Mouse (Mus musculus) lung, adult 18-20 months (tissue): Measurements from ENCODE around the gene Sebox.

ENCODE experiments used
- DNase-seq, 2 experiments: peaks; one replicate each; pipeline ENCODE4 v3.0.0; 2022; ENCODE audit warnings: mixed read lengths in 2 of 2

Gene Sebox

DNA sequence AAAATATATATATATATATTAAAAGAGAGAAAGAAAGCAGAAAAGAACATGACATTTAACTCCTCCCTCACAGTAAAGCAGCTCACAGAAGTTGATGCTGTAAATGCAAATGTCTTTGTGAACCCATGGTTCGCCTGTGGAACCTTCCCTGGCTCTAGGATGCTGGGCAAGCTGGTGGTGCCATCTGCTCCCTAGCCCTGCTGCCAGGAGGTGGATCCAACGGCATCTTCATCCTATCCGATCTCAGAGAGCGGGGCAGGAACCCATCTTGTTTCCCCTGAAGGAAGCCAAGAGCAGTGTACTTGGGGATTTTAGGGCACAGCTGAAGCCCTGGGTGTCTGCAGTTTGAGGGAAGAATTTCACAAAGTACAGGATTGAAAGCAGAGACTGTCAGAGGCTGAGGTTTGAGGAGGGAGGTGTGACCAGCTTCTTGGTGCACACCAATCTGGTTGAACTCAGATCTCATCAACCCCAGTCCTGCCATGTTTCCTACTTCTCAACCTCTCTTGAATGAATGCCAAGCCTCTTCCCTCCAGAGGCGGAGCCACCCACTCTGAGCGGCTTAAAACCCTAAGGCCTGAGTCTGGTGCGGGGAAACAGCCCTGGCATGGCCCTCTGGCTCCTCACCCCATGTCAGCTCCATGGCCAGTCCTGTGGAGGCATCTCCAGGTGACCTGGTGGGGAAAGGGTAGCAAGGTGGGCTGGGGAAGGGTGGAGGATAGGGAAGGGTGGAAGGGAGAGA, at the start of gene Sebox:
Sebox (plus strand) TSS at position 539 of the 742 bp plus-strand sequence.
- no peak for DNase-seq

DNA sequence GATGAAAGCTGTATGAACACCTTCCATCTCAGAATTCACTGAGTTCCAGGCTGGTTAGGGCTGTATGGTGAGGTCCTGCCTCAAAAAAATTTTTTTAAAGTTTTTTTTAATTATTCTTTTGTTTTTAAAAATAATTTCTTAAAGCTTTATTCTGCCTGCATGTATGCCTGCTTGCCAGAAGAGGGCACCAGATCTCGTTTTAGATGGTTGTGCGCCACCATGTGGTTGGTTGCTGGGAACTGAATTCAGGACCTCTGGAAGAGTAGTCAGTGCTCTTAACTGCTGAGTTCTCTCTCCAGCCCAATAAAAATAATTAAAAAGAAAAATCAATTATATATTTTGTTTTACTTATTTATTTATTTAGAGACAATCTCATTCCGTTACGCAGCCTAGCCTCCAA, 49.6 kb upstream of the Sebox start:
- peak; percentile 64 to 67 for DNase-seq

DNA sequence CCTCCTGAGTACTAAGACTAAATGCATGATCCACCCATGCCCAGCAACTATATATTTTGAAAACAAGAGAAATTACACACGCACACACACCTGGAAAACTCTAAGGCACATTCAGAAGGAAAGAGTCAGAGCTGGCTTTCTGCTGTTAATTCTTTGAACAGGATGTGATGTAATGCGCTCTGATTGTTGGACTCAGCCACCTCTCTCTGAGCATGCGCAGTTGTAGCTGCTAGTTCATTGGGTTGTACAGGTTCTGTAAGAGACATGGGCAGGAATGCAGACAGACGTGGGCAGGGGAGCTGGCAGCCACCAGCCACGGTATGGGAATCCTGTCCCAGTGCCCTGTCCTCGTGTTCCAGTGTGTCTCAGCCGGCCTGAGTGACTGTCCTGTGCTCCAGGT, 49.0 kb upstream of the Sebox start:
- DNase-seq: no peak

DNA sequence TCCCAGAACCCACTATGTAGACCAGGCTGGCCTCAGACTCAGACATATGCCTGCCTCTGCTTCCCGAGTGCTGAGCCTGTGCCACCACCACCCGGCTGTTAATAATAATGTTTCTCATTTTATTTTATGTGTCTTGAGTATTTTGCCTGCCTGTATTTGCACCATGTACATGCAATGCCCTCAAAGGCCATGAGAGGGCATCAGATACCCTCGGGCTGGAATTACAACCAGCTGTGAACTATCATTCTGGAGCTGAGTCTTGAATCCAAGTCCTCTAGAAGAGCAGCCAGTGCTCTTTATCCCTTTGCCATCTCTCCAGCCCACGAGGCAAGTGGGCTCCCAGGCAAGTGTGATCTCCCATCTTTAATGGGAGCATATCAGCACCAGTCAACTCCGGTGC, 47.9 kb upstream of the Sebox start:
- peak; percentile 29 to 32 for DNase-seq

DNA sequence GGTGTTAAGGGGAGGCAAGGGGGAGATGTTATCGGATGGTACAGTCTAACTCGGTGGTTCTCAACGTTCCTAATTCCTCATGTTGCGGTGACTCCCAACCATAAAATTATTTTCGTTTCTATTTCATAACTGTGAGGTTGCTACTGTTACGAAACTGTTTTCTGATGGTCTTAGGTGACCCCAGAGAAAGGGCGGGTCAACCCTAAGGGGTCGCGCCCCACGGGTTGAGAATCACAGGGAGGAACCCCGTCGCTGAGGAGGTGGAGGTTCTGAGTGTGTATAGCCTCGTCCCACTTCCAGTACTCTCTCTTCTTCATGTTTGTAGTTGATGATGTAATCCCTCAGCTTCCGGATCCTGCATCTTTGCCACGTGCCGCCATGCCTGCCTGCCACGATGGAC, 44.5 kb upstream of the Sebox start:
- DNase-seq: no peak

DNA sequence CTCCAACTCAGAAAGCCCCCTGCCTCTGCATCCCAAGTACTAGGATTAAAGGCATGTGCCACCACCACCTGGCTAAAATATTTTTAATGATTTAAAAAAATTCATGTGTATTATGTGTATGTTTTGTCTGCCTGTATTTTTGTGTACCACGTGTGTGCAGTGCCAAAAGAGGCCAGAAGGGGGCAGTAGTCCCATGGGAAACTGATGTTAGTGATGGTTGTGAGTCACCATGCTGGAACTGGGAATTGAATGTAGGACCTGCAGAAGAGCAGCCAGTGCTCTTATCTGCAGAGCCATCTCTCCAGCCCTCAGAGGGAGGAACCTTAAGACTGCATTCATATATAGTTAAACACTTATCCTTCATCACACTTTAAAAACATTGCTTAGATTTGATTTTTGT, 41.4 kb upstream of the Sebox start:
- no peak for DNase-seq

DNA sequence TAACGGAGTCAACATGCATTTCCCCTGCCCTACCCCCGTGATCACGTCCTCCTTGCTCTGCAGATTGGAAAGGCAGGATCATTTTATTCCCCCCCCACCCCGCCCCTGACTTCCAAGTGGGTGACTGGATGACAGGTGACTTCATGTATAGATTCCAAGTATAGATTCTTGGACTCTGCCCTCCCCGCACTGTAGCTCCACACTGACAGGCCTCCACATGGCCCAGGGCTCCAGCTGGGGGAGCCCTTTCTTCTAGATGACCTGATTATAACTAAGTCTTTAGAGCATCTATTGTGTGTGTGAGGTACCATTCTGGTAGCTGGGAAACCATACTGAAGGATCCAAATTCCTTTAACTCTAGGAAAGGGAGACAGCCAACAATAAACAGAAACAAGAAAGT, 40.6 kb upstream of the Sebox start:
- no peak for DNase-seq

DNA sequence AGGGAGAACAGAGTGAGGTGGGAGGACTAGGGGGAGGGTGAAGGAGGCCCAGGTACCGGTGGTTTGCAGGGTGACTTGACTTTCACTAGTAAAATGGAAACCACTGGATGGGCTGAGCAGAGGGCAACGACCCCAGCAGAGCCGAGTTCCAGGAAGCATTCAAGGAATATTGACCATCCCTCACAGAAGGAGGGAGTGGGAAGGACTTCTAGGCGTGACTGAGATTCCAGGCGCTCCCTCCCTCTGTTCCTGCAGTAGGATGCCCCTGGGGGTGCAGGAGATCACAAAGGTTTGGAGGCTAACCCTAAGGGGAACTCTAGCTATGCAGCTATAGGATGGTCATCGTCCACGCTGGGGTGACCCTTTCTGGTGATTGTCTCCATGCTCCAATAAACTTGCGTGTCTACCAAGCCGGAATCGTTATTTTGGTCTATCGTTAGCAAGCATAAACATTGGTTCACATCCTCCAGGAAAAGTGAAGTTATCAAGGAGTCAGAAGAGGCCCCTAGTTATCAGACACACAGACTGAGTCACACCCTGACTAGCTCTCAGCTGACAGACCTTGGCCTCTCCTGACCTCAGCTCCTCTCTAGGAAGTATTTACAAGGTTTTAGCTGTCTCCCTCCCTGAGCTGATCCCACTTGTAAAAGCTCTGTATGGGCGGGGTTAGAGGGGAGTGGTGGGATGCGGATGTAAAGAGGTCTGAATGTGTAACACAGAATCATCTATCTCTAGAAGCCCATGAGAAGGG, 39.8 kb upstream of the Sebox start:
- no peak for DNase-seq

DNA sequence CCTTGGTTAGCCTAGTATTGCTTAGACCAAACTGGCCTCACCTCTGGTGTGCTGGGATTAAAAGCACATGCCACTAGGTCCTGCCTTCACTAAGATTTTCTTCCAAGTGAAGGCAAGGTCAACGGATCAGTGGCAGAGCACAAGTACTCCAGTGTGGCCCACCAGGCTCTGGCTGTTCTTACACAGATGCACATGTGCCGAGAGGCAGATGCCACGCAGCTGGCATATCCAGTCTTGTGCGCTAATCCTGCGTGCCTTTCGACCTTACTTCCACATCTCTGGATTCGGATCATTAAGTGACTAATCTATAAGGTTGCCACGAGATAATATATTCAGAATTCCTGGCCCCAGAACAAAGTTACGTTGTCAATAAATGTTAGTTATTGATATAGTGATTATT, 38.1 kb upstream of the Sebox start:
- DNase-seq: no peak

DNA sequence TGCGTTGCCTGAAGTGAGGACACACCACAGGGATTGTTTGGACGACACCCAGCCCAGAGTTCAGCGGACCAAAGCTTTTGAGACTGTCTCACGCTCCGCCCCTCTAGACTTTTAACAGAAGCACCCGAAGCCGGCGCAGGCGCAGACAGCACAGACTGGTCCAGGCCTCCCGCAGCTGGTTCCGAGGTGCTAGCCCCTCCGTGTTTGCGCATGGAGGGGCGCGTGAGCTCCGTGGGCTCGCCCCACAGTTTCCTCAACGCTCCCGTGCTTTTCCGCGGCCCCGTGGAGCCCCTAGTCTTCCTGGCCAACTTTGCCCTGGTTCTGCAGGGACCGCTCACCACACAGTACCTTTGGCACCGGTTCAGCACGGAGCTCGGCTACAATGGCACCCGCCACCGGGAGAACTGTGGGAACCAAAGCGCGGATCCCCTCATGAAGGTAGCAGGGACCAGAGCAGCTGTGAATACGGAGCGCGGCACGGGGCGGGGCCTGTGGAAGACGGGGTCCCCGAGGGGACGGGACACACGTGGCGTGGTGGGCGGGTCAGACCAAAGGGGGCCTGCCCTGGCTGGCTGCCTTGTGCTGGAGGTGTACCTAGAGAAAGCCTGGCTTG, 37.6 kb upstream of the Sebox start, which contains the start of gene Slc46a1:
Slc46a1 (plus strand) TSS at position 130 of the 613 bp plus-strand sequence.
- DNase-seq: peak; percentile 81 to 86

DNA sequence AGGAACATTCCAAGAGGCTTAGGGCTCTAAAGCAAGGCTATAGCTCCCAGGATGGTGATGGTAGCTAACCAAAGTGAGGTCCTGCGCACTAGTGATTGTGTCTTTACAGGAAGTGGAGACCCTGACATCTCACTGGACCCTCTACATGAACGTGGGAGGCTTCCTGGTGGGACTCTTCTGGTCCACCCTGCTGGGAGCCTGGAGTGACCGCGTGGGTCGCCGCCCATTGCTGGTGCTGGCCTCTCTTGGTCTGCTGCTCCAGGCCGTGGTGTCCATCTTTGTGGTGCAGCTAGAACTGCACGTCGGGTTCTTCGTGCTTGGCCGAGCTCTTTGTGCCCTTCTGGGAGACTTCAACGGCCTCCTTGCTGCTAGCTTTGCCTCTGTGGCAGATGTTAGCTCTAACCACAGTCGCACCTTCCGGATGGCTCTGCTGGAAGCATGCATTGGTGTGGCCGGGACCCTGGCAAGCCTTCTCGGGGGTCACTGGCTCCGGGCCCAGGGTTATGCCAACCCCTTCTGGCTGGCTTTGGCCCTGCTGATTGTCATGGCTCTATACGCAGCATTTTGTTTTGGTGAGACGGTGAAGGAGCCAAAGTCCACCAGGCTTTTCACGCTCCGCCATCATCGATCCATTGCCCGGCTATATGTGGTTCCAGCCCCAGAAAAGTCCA, 36.9 kb upstream of the Sebox start:
- no peak for DNase-seq

DNA sequence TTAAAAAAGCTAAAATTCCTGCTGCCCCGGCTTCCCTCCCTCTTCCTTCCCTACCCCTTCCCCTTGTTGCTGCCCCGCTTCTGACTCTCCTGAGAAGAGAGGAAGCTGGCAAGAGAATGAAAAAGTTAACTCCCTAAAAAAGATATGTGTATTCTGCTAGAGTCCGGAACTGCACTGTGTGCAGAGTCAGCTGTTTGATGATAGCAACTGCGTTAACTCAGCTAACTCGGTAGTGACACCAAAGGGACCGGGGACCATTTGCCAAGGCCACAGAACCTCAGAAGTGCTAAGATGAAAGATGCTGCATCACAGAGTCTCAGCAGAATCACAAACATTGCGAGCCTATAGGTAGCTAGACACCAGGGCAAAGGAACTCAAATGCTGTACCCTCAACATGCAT, 35.7 kb upstream of the Sebox start:
- DNase-seq: no peak

DNA sequence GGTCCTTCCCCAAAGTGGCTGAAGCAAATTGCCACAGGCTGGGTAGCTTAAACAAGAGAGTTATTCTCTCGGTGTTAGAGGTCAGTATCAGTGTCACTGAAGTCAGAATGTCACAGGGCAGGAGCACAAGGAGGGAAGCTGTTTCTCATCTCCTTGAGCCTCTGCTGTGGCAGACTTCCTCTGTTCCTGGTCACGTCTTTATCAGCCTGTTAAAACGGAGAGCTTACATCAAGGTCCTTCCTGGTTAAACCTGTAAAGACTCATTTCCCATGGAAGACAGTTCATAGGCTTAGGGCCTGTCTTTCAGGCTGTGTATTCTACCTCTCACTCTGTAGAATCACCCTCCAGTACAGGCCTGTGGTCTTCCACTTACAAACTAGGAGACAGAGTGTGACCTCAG, 35.3 kb upstream of the Sebox start:
- no peak for DNase-seq

DNA sequence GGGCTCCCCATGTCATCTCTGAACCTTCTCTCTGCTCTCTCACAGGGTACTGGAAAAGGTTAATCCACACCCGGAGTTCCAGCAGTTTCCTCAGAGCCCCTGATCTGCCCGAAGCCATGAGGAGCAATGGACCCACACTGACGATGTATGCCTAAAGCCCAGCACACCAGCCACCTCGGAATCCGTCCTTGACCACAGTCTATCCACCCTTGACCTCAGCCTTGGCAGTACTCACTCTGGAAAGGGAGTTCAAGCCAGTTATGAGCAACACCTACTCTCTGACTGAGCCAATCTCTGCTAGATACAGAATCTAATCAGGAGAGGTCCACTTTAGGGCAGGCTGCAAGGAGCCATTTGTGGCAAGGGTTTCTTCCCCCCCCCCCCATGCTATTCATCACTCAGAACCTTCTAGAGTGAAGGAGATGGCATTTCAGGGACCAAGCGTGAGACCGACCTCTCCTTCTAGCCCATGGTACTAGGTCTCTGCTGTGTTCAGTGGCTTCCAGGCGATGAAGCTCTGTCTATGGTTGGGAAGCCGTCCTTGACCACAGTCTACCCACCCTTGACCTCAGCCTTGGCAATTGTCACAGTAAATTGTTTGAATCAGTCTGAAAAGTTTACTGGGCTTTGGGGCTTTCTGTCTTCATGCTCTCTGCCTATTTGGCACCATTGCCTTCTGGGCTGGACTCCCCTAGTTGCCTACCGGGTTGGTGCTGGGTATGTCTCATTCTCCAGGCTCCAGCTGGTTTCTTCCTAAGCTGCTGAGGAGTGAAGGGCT, 31.7 kb upstream of the Sebox start:
- no peak for DNase-seq

DNA sequence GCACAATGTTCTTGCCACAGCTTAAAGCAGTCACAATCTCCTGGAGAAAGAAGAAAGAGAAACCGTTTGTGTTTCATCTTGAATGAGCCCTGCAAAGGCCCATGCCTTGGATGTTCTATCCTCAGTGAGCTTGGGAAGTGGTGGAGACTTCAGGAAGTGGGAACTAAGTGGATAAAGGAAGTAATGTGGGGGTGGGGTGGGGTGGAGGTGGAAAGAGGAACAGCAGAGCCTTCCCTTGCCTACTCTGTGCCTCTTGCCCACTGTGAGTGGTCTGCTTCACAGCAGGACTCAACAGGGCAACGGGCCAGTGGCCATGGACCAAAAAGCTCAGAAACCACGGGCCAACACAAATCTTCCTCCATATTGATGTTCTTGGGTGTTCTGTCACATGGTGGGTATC, 28.0 kb upstream of the Sebox start:
- DNase-seq: no peak

DNA sequence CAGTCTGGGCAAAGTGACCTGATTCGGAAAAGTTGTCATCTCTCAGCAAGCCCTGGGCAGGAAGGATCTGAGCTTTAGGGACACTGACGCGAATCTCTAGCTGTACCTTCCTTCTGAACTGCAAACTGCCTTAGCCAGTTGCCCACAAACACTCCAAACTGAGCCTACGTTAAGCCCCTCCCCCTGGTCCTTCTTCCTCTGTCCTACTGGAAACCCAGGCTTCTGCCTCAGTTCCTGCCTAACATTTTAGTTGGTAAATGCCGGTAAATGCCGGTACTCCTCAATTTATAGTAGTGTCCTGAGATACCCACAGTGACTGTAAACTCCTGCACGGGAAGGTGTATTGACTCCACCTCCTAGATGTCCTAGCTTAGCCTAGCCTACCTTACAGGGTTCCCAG, 19.6 kb upstream of the Sebox start:
- DNase-seq: no peak

DNA sequence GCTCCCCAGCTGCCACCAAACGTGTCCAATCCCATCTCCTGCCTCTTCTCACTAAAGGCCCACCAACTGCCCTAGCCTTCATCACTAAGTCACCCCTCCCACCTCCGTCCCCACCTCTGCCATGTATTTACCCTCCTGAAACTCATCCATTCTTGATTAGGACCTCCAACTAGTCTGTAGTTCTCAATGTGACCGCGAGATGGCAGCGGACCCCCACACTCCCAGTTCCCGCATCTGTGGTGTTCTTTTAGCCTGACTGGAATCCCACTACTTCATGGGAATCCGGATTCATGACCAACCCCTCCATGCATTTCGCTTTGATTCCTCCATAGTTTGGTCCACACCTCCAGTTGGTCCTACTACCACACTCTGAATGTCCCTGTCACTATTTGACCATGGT, 15.1 kb upstream of the Sebox start:
- peak; percentile 60 to 67 for DNase-seq

DNA sequence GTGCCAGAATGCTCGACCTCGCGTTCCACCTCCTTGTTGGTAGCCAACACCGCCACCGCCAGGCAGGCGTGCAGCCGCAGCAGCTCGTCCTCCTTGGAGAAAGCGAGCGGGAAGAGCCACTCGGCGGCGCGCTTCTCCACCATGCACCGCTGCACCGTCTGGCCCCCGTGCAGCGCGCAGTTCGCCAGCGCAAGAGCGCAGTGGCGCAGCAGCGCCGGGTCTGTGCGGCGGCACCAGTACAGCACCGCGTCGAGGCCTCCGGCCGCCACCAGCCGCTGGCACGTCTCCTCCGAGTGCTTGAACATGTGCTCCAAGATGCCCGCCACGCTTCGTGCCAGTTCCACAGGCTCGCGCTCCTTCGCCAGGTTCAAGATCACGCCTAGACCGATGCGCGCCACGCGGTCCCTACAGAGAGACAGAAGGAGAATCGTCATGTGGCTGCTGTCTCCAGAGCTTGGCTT, 12.4 kb upstream of the Sebox start:
- DNase-seq: no peak

DNA sequence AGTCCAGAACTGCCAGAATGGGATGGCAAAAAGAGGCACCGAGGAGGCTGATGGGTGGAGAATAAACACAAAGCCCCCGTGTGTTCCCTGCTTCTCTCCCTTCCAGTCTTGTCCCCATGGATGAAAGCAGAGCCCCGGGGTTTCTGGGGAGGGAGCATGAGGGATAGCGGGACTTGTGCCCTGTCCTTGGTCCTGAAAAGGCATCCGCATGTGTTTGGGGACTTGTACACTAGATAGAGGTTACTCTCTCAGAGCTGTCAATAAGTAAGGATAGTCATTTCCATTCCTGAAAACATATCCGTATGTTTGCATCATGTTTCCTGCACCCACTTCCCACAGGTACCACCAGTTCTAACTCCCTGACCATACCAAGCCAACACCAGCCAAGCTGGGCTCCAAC, 7.3 kb upstream of the Sebox start:
- peak in 1 of 2 experiments; percentile 11 for DNase-seq

DNA sequence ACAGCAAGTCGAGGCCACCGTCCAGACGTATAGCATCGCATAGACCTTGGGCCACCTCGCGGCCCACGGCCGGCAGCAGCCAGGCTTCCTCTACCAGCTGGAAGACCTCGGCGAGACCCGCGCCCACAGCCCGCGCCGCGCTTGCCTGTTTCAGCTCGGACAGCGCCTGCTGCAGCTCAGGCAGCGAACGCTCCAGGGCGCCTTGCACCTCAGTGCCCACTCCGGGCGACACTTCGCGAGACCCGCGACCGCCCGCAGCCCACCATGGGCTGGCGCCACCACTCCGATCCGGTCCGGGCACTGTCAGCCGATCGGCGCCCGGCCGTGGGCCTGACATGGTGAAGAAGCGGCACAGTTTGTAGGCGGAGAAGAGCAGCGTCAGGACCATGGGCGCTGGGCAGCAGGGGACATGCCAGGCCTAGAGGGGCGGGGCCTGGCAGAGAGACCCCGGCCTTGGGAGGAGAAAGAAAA, 6.1 kb upstream of the Sebox start:
- no peak for DNase-seq

DNA sequence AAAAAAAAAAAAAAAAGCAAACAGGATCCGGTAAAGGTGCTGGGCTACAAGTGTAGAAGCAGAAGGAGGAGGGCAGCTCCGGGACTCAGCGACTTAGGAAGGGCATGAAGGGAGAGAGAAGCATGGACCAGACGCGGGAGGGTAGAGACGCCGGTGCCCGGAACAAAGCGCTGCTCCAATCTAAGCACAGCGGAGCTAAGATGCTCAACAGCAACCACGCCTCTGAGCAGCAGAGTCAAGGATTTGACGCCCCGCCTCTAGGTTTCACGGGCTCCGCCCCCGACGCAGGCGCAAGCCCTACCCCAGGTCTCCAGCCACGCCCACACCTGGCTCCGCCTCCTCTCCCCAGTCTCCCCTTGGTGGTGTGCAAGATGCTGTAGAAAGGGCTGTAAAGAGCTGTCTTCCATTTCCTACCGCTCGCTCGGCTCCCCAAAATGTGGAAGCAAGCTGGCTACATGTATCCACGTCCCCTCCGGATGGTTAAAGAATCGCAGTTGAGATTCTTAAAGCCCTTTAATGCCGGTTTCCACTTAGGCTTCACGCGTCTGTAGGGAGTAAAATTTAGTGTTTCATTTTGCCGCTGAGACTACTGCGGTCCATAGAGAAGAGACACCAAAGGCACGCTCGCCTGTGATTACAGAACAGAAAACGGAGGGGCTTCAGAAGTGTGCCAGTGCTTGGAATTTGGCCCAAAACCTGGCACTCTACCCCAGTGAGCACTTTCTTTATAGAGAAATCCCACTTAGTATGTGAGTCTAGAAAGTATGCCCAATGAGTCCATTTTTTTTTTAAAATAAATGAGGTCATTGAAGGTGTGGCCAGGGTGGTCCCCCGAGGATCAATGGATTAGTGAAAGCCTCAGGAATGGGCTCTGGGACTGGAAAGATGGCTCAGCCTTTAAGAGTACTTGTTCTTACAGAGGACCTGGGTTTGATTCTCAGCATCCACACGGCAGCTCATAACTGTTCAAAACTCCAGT, 5.4 kb upstream of the Sebox start, which contains the start of gene Sarm1:
Sarm1 (minus strand) TSS at position 211 of the 979 bp plus-strand sequence.
- peak; percentile 95 for DNase-seq
